8 mouse cellular contexts compared by ENCODE assay signal in genomic region chr16:56029661-56030082, GRCm38 (mm10). TPM values are rescaled to one million over a fixed set of nuclear protein-coding genes. Genes with fewer than 3 reads are reported as not detected.
DNase-seq lines count a peak whose midpoint lies in the region; ATAC-seq lines count a peak whose summit lies in the region.

Gene Pcnp (minus strand): TSS chr16:56029739.

- under 1% methylated on average over 39 of the region's 39 CpGs for WGBS in hindbrain, embryonic 16.5 days
- WGBS in macrophage (ENCODE audit: missing documents): under 1% methylated on average over 38 of the region's 39 CpGs

- H3K9me3 ChIP-seq in hindbrain, embryonic 16.5 days (ENCODE audit: control insufficient read depth, low read length): no peaks in the 10 kb centered on the region

- peak within 1 kb of the TSS; percentile 73 for H3K4me2 ChIP-seq in hindbrain, embryonic 16.5 days (ENCODE audit: low read length)

- peaks cover 67% of the 10 kb centered on the region for H3K79me2 ChIP-seq in macrophage (ENCODE audit: inconsistent target)

- H3K36me3 ChIP-seq in hindbrain, embryonic 16.5 days (ENCODE audit: control insufficient read depth, insufficient read depth, low read length): peaks cover 5% of the 10 kb centered on the region; the same call in 1 of the 2 replicates
- peaks cover 11% of the 10 kb centered on the region; the same call in 1 of the 2 replicates for H3K36me3 ChIP-seq in macrophage (ENCODE audit: inconsistent target)

- peak within 1 kb of the TSS; percentile 89 for H3K9ac ChIP-seq in hindbrain, embryonic 16.5 days (ENCODE audit: low read depth, low read length)

- DNase-seq in WW6 (ENCODE audit: low read depth, low spot score): peak; percentile 86
- peak; percentile 92 to 96 for DNase-seq in cerebellum, postnatal 4 days (ENCODE audit: low spot score in 2 of 2)
- peak; percentile 99 for DNase-seq in gastrocnemius, adult 18-20 months (ENCODE audit: low spot score)
- DNase-seq in left cerebral cortex, adult 18-20 months (ENCODE audit: low spot score in 2 of 2): peak; percentile 99
- peak; percentile 99 for DNase-seq in right cerebral cortex, adult 18-20 months
- peak; percentile 97 for DNase-seq in urinary bladder, postnatal 10 days (ENCODE audit: low spot score)

- H3K4me3 ChIP-seq in hindbrain, embryonic 16.5 days (ENCODE audit: low read length): peak within 1 kb of the TSS; percentile 85
- peak within 1 kb of the TSS; percentile 89 for H3K4me3 ChIP-seq in macrophage (ENCODE audit: inconsistent target)

- no peaks in the 10 kb centered on the region for H3K27me3 ChIP-seq in hindbrain, embryonic 16.5 days (replicated peaks; ENCODE audit: control insufficient read depth, insufficient read depth, low read length)

- H3K27ac ChIP-seq in hindbrain, embryonic 16.5 days (ENCODE audit: low read depth, low read length): peak within 1 kb of the TSS; percentile 94
- peak within 1 kb of the TSS; percentile 75 for H3K27ac ChIP-seq in macrophage

- peak; percentile 100 for ATAC-seq in hindbrain, embryonic 16.5 days

- peaks cover 16% of the 10 kb centered on the region for H3K4me1 ChIP-seq in hindbrain, embryonic 16.5 days (ENCODE audit: control insufficient read depth, insufficient read depth, low read depth, low read length)

RNA-seq across cellular contexts. Expression of gene Pcnp, which starts in this region (rescaled TPM):
- 10 to 100 TPM; 56.6 to 57.2 TPM for total RNA-seq in gastrocnemius, adult 18-20 months (2021)
- polyA plus RNA-seq in hindbrain, embryonic 16.5 days (2015; fragmentation: Nextera tagmentation; extraction: Ambion mirVana): 190 and 191 TPM in 2 replicates
- total RNA-seq in left cerebral cortex, adult 18-20 months (2021): 100 to 1,000 TPM; 176 to 188 TPM
- total RNA-seq in macrophage (2018; cell fraction: chromatin; rRNA removed): 100 to 1,000 TPM in 22 of 26 experiments, 10 to 100 TPM in 4; 97.1 to 205 (median 135) TPM
- 10 to 100 TPM; 57.6 to 79.0 (median 68.4) TPM for total RNA-seq in macrophage (2018; cell fraction: cytosol; rRNA removed)
- 100 to 1,000 TPM in 20 of 26 experiments, 10 to 100 TPM in 6; 74.7 to 214 (median 138) TPM for total RNA-seq in macrophage (2018; cell fraction: nucleus; rRNA removed)
- 64.9 to 123 TPM (median 77.1 TPM) in 3 replicates for polyA plus RNA-seq in macrophage (2018)

Comparison
In these comparisons a context has a peak if more than half of its experiments do, and no peak if none do; other contexts are left out.
1. Peak in every context shown above with its lines: DNase-seq, ATAC-seq, H3K4me3 ChIP-seq and H3K27ac ChIP-seq.